Mouse (Mus musculus) hindbrain, embryonic 14.5 days (tissue): ENCODE data around the gene Znhit2. TPM values are rescaled to one million over a fixed set of nuclear protein-coding genes. Genes with fewer than 3 reads are reported as not detected.

Experiments
- ATAC-seq: fragments of 200-750 bp; cut with Nextera tagmentation; 2 replicates; pipeline ENCODE4 v1.8.0; 2017; ENCODE audit warnings: moderate number of reproducible peaks, mild to moderate bottlenecking, moderate TSS enrichment, moderate library complexity; ENCODE audit not compliant: low FRiP score
- DNase-seq: peaks from one replicate; pipeline ENCODE4 v3.0.0-alpha.2; 2015; ENCODE audit warnings: low spot score
- H3K27ac ChIP-seq: fragments of 300-500 bp; sonication (generic); 2 replicates; pipeline ENCODE4 v1.5.1; 2014; ENCODE audit warnings: mild to moderate bottlenecking, moderate library complexity
- H3K27me3 ChIP-seq: fragments of 300-500 bp; sonication (generic); 2 replicates; pipeline ENCODE4 v1.6.1; 2014; ENCODE audit warnings: mild to moderate bottlenecking, low read length, mixed read lengths; ENCODE audit not compliant: control insufficient read depth, insufficient read depth
- H3K36me3 ChIP-seq: fragments of 300-500 bp; sonication (generic); replicated peaks from 2 replicates; pipeline ENCODE4 v1.6.1; 2014; ENCODE audit not compliant: control insufficient read depth, insufficient read depth
- H3K4me1 ChIP-seq: fragments of 300-500 bp; sonication (generic); replicated peaks from 2 replicates; pipeline ENCODE4 v1.6.1; 2014; ENCODE audit warnings: antibody characterized with exemption, low read length, mixed read lengths; ENCODE audit not compliant: control insufficient read depth, insufficient read depth
- H3K4me2 ChIP-seq: fragments of 300-500 bp; sonication (generic); replicated peaks from 2 replicates; pipeline ENCODE4 v1.6.1; 2014; ENCODE audit warnings: mild to moderate bottlenecking, moderate library complexity
- H3K4me3 ChIP-seq: fragments of 300-500 bp; sonication (generic); replicated peaks from 2 replicates; pipeline ENCODE4 v1.5.1; 2014; ENCODE audit warnings: mild to moderate bottlenecking, low read length
- H3K9ac ChIP-seq: fragments of 300-500 bp; sonication (generic); 2 replicates; pipeline ENCODE4 v1.6.1; 2014
- H3K9me3 ChIP-seq: fragments of 300-500 bp; sonication (generic); 2 replicates; pipeline ENCODE4 v1.6.1; 2016; ENCODE audit warnings: low read length; ENCODE audit not compliant: control insufficient read depth
- WGBS: fragments of 180-500 bp; shearing (Covaris S2); extraction: QIAGEN DNeasy Blood & Tissue Kit; methylation state at CpG from one replicate; pipeline ENCODE4 v1.1.7; 2014; 5-methylcytosine and 5-hydroxymethylcytosine counted together
- polyA plus RNA-seq: library from polyadenylated mRNA; unstranded; fragments of >200 nt; fragmentation: Nextera tagmentation; extraction: Ambion mirVana; gene quantifications from 2 replicates; pipeline ENCODE4 v1.2.1, GENCODE M21; 2014

The Znhit2 gene
- polyA plus RNA-seq: 35.3 and 36.3 TPM in 2 replicates

DNA sequence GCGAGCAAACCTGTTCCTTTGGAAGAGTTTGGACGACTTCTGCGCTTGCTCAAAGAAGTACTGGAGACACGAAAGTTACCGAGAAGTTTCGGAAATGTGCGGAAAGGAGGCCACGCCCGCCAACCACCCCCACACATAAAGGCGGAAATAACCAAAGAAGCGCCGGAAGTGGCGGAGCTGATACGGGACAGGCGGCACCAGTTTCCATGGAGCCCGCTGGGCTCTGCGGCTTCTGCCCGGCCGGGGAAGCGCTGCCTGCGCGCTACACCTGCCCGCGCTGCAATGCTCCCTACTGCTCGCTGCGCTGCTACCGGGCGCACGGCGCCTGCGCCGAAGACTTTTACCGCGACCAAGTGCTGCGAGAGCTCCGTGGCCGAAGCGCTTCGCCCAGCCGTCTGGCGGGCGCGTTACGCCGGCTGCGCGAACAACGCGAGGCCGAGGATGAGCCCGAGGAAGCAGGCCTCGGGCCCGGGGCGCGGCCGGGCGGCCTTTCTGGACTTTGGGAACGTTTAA lies at the start of gene Znhit2:
Gene Znhit2, plus strand, starts transcription at position 172 of the 513 bp plus-strand sequence.
- no peaks in the 10 kb centered on the region for H3K9me3 ChIP-seq
- under 1% methylated on average over 58 of the region's 58 CpGs for WGBS
- peak; percentile 94 for DNase-seq
- H3K27ac ChIP-seq: peak within 1 kb of the TSS; percentile 92
- peak within 1 kb of the TSS; percentile 100 for H3K4me2 ChIP-seq
- H3K9ac ChIP-seq: peak within 1 kb of the TSS; percentile 94
- peak within 1 kb of the TSS; percentile 90 for H3K4me3 ChIP-seq
- peak; percentile 64 for ATAC-seq
- H3K4me1 ChIP-seq: peaks cover 39% of the 10 kb centered on the region
- no peaks in the 10 kb centered on the region for H3K27me3 ChIP-seq
- peaks cover 15% of the 10 kb centered on the region for H3K36me3 ChIP-seq

GRCm38 (mm10) chr19:6013691-6014090 lies 47.3 kb upstream of the Znhit2 start:
- no peaks in the 10 kb centered on the region for H3K36me3 ChIP-seq
- H3K27me3 ChIP-seq: peaks cover 18% of the 10 kb centered on the region
- whole genome bisulfite sequencing: 90% methylated on average over 10 of the region's 10 CpGs
- ATAC-seq (no peak), DNase-seq (no peak)
- no peak overlapping the region for H3K4me3 ChIP-seq
- H3K27ac ChIP-seq: no peak overlapping the region
- no peaks in the 10 kb centered on the region for H3K9me3 ChIP-seq
- H3K4me2 ChIP-seq: no peak overlapping the region
- H3K4me1 ChIP-seq: 0 out of 2 replicates have a peak, but pooled peaks cover 12% of the 10 kb centered on the region
- no peak overlapping the region for H3K9ac ChIP-seq

GRCm38 (mm10) chr19:6014991-6015510 lies 45.9 kb upstream of the Znhit2 start:
- 4% methylated on average over 15 of the region's 18 CpGs for WGBS
- peak; percentile 50; the same call in 1 of the 2 replicates for ATAC-seq
- Histone ChIP-seq H3K4me2 (peak overlapping the region; percentile 70), H3K27me3 (peaks cover 18% of the 10 kb centered on the region), H3K9ac (peak overlapping the region; percentile 64), H3K4me3 (peak overlapping the region; percentile 41), H3K27ac (no peak overlapping the region; the same call in 1 of the 2 replicates), H3K36me3 (no peaks in the 10 kb centered on the region), H3K9me3 (no peaks in the 10 kb centered on the region), H3K4me1 (0 out of 2 replicates have a peak, but pooled peaks cover 12% of the 10 kb centered on the region)
- DNase-seq: no peak

DNA sequence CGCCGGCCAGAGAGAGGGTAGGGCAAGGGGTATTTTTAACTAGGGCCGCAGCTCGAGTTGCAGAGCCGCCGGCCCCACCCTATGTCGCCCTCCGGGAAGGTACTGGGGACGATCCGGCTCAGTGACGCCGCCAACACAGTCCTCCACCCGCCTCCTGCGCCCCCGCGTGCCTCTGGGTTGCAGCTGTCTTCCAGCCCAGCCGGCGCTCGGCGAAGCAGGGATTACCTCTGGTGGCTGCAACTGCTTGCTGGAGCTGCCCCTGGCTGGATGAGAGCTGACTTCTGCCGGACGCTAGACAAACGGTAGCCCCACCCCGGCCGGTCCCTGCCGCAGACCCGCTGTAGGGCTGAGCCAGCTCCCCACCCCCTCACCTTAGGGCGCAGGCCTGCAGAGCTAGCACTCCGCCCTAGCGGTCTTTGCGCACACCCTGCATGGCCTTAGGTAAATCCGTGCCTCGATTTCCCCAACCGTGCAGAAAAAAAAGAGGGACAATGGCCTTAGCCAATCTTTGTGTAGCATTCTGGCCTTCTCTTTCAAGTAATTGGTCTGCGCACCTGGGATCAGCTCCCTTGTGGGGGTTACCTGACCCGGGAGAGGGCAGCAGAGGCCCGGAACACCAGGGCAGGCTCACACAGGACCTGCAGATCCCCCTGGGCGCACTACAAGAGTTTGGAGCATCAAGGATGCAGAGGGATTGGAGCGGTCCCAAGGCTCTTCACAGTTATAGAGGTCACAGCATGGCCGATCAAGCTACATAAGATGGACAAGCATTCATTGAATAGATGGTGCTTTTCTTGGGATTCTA lies 45.3 kb upstream of the Znhit2 start, which contains the start of gene Capn1:
Gene Capn1, minus strand, starts transcription at position 387 of the 805 bp plus-strand sequence.
- Histone ChIP-seq H3K27ac (no peak within 1 kb of the TSS; the same call in 1 of the 2 replicates), H3K36me3 (no peaks in the 10 kb centered on the region), H3K9ac (peak within 1 kb of the TSS; percentile 64), H3K4me2 (peak within 1 kb of the TSS; percentile 70), H3K4me1 (0 out of 2 replicates have a peak, but pooled peaks cover 12% of the 10 kb centered on the region), H3K27me3 (peaks cover 18% of the 10 kb centered on the region), H3K9me3 (no peaks in the 10 kb centered on the region), H3K4me3 (peak within 1 kb of the TSS; percentile 41)
- peak; percentile 64 for DNase-seq
- 3% methylated on average over 34 of the region's 40 CpGs for WGBS
- peak; percentile 75; the same call in 1 of the 2 replicates for ATAC-seq

GRCm38 (mm10) chr19:6016532-6016931 lies 44.5 kb upstream of the Znhit2 start:
- no peak overlapping the region for H3K27ac ChIP-seq
- H3K36me3 ChIP-seq: no peaks in the 10 kb centered on the region
- DNase-seq: no peak
- H3K27me3 ChIP-seq: peaks cover 18% of the 10 kb centered on the region
- 0 out of 2 replicates have a peak, but pooled peaks cover 12% of the 10 kb centered on the region for H3K4me1 ChIP-seq
- no peak overlapping the region for H3K4me3 ChIP-seq
- no peaks in the 10 kb centered on the region for H3K9me3 ChIP-seq
- H3K9ac ChIP-seq: no peak overlapping the region
- H3K4me2 ChIP-seq: no peak overlapping the region
- WGBS: 36% methylated on average over 7 of the region's 7 CpGs
- no peak for ATAC-seq

DNA sequence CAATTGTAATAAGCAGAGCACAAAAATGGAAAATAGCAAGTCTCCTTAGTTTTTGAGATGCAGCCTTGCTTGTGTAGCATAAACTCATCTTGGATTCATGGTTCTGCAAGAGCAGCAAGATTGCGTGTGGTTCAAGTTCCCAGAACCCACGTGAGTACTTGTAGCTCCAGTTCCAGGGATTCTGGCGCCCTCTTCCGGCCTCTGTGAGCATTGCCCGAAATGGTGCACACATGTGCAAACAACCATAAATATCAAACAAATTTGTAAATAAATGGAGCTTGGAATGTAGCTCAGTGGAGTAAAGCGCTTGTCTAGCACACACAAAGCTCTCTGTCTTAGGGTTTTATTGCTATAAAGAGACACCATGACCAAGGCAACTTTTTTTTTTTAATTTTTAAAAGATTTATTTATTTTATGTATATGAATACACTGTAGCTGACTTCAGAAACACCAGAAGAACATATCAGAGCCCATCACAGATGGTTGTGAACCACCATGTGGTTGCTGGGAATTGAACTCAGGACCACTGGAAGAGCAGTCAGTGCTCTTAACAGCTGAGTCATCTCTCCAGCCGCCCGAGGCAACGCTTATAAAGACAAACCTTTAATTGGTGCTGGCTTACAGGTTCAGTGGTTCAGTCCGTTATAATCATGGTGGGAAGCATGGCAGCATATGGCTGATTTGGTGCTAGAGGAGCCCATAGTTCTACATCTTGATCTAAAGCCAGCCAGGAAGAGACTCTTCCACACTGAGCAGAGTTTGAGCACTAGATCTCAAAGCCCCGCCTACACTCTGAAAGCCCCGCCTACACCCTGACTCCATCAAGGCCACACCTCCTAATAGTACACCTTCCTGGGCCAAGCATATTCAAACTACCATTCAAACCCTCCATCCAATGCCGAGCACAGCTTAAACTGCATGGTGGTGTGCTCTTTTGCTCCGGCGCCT lies 42.6 kb upstream of the Znhit2 start:
- H3K9me3 ChIP-seq: no peaks in the 10 kb centered on the region
- peak; percentile 86 for DNase-seq
- no peak overlapping the region for H3K27ac ChIP-seq
- H3K36me3 ChIP-seq: no peaks in the 10 kb centered on the region
- no peak overlapping the region for H3K9ac ChIP-seq
- ATAC-seq: no peak
- H3K4me1 ChIP-seq: 0 out of 2 replicates have a peak, but pooled peaks cover 12% of the 10 kb centered on the region
- no peak overlapping the region for H3K4me3 ChIP-seq
- 30% methylated on average over 15 of the region's 15 CpGs for WGBS
- peaks cover 18% of the 10 kb centered on the region for H3K27me3 ChIP-seq
- H3K4me2 ChIP-seq: no peak overlapping the region

- 0 out of 2 replicates have a peak, but pooled peaks cover 4% of the 10 kb centered on the region for H3K4me1 ChIP-seq
- no peak for DNase-seq
- no peak overlapping the region for H3K27ac ChIP-seq
- no peak for ATAC-seq
- no peaks in the 10 kb centered on the region for H3K36me3 ChIP-seq
- no peaks in the 10 kb centered on the region for H3K9me3 ChIP-seq
- H3K4me2 ChIP-seq: no peak overlapping the region
- peaks cover 12% of the 10 kb centered on the region for H3K27me3 ChIP-seq
- WGBS: 64% methylated on average over 3 of the region's 3 CpGs
- H3K9ac ChIP-seq: no peak overlapping the region
- no peak overlapping the region for H3K4me3 ChIP-seq
Measured at GRCm38 (mm10) chr19:6020276-6020675, 40.7 kb upstream of the Znhit2 start.

DNA sequence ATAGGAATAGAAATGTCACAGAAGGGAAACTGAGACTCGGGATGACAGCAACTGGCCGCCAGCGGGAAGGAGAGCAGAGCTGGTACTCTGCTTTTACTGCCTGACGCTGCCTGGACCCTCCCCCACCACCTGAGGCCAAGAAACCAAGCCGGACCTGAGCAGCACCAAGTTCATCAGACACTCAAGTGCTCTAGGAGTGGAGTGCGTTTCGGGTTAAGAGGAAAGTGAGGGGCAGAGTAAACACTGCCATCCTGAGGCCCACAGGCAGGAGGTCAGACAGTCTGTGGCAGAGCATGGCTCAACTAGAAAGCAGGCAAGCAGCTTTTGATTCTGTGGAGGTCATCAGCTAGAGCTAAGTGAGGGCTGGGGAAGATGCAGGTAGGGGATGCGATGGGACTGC lies 37.9 kb upstream of the Znhit2 start:
- Histone ChIP-seq H3K4me2 (no peak overlapping the region), H3K9ac (no peak overlapping the region), H3K36me3 (no peaks in the 10 kb centered on the region), H3K4me1 (no peaks in the 10 kb centered on the region), H3K27ac (no peak overlapping the region), H3K9me3 (no peaks in the 10 kb centered on the region), H3K27me3 (no peaks in the 10 kb centered on the region), H3K4me3 (no peak overlapping the region)
- 71% methylated on average over 8 of the region's 8 CpGs for WGBS
- DNase-seq (no peak), ATAC-seq (no peak)
